Mouse (Mus musculus): ENCODE data around the gene Pcsk6. TPM values are rescaled to one million over a fixed set of nuclear protein-coding genes. Genes with fewer than 3 reads are reported as not detected.

The Pcsk6 gene
- polyA plus RNA-seq, 1 experiment = 4.6 TPM

DNA sequence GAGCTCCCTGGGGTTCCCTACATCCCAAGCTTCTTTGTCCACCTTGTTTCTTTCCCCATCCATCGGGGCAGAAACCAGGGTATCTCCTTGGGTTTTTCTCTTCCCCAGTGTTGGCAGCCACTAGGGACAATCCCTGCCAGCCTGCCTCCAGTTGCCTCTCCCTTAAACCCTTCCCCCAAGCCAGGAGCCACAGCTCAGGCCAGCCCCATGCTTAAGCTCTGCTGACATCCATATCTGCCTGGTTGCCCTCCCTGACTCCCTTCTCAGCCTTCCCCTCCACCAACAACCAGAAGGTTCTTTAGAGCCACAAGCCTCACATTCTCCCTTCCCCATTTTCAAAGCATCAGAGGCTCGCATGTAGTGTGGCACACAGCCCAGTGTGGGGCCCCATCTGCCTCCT lies 10.3 kb downstream of the Pcsk6 start:
- H3K27me3 ChIP-seq (ENCODE audit: control insufficient read depth, insufficient read depth, low read length) = no peaks in the 10 kb centered on the region
- no peak overlapping the region for H3K27ac ChIP-seq (ENCODE audit: control insufficient read depth, insufficient read depth, low read depth, low read length)
- TF ChIP-seq CTCF (IDR thresholded peaks at IDR 0.05; ENCODE audit: control insufficient read depth, insufficient read depth, insufficient replicate concordance, low read depth, low read length) (no peak), POLR2A (IDR thresholded peaks at IDR 0.05; ENCODE audit: control insufficient read depth, low read depth, low read length) (no peak)

DNA sequence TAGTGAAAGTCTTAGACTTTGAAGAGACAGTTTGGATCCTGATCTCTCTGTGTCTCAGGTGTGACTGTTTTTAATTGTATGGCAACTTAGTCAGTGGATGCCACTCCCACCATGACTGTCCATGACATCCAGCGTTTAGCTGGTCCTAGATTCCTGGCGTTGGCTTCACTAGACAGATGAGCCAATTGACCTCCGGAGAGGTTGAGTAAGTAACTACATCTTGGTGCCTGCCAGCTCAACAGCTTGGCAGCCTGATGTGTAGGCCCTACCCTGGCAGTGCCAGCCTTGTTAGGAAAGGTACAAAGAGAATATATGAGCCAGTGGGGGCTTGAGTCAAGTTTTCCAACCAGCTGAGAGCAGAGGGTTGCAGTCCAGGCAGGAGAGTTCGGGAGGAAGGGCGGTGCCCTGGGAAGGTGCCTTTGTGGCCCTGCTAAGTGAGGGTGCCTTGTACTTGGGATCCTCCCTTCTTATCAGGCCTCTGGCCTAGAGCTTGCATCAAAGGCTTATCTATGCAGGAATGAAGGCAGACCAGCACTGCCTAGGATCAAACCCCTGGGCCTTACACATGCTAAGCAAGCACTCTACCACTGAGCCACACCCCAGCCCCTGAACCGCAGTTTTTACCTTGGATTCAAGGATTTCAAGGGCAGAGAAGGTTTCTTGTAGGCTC lies 11.8 kb downstream of the Pcsk6 start:
- Histone ChIP-seq H3K27me3 (ENCODE audit: control insufficient read depth, insufficient read depth, low read length) (no peaks in the 10 kb centered on the region), H3K4me1 (ENCODE audit: control insufficient read depth, insufficient read depth, low read length) (no peaks in the 10 kb centered on the region), H3K36me3 (ENCODE audit: control insufficient read depth, insufficient read depth, low read length) (no peaks in the 10 kb centered on the region), H3K27ac (ENCODE audit: control insufficient read depth, insufficient read depth, low read depth, low read length) (no peak overlapping the region), H3K4me3 (ENCODE audit: control insufficient read depth, low read depth, low read length) (no peak overlapping the region)
- no peak for TF ChIP-seq CTCF (IDR thresholded peaks at IDR 0.05; ENCODE audit: control insufficient read depth, insufficient read depth, insufficient replicate concordance, low read depth, low read length)
- no peak for TF ChIP-seq POLR2A (IDR thresholded peaks at IDR 0.05; ENCODE audit: control insufficient read depth, low read depth, low read length)

More for the DNA sequence above, 10.3 kb downstream of the Pcsk6 start:
- no peaks in the 10 kb centered on the region for H3K4me1 ChIP-seq (ENCODE audit: control insufficient read depth, insufficient read depth, low read length)
- no peak overlapping the region for H3K4me3 ChIP-seq (ENCODE audit: control insufficient read depth, low read depth, low read length)
- H3K36me3 ChIP-seq (ENCODE audit: control insufficient read depth, insufficient read depth, low read length) = no peaks in the 10 kb centered on the region

DNA sequence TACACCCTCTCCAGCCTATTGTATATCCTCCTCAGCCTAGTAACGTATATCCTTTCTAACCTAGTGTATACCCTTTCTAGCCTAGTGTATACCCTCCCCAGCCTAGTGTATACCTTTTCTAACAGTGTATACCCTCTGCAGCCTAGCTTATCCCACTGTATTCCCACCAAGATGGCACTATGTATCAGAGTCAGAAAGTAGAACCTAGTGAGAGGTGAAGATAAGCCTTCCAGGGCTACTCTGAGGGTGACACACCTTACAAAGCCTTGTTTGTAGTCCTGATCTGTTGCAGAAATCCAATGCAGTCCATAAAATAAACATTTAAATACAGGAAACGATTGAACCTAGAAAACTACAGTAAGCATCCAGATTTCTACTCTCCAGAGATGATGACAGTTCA lies 12.4 kb downstream of the Pcsk6 start:
- TF ChIP-seq POLR2A (IDR thresholded peaks at IDR 0.05; ENCODE audit: control insufficient read depth, low read depth, low read length) (no peak), CTCF (IDR thresholded peaks at IDR 0.05; ENCODE audit: control insufficient read depth, insufficient read depth, insufficient replicate concordance, low read depth, low read length) (no peak)
- no peaks in the 10 kb centered on the region for H3K27me3 ChIP-seq (ENCODE audit: control insufficient read depth, insufficient read depth, low read length)
- H3K27ac ChIP-seq (ENCODE audit: control insufficient read depth, insufficient read depth, low read depth, low read length) = no peak overlapping the region
- no peaks in the 10 kb centered on the region for H3K36me3 ChIP-seq (ENCODE audit: control insufficient read depth, insufficient read depth, low read length)
- H3K4me1 ChIP-seq (ENCODE audit: control insufficient read depth, insufficient read depth, low read length) = no peaks in the 10 kb centered on the region
- no peak overlapping the region for H3K4me3 ChIP-seq (ENCODE audit: control insufficient read depth, low read depth, low read length)

DNA sequence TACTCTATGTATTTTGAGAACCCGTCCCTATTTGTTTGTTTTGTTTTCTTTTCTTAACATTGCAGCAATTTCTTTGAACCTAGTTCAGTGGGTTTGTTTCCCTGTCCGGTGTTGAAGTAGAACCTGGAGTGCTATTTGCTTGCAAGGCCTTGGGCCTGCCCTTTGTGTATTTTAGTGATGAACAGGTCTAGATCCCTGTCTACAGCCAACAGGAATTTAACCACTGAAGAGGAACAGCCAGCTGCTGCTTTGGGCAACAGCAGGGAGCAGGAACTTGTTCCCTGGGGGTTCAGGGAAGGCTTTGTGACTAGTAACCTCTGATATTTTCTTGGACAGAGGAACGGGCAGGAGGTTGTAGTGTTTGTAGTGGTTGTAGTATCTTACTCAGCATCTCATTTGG lies 15.1 kb downstream of the Pcsk6 start:
- H3K4me3 ChIP-seq (ENCODE audit: control insufficient read depth, low read depth, low read length) = no peak overlapping the region
- no peaks in the 10 kb centered on the region for H3K36me3 ChIP-seq (ENCODE audit: control insufficient read depth, insufficient read depth, low read length)
- H3K27me3 ChIP-seq (ENCODE audit: control insufficient read depth, insufficient read depth, low read length) = no peaks in the 10 kb centered on the region
- H3K4me1 ChIP-seq (ENCODE audit: control insufficient read depth, insufficient read depth, low read length) = no peaks in the 10 kb centered on the region
- H3K27ac ChIP-seq (ENCODE audit: control insufficient read depth, insufficient read depth, low read depth, low read length) = no peak overlapping the region
- TF ChIP-seq CTCF (IDR thresholded peaks at IDR 0.05; ENCODE audit: control insufficient read depth, insufficient read depth, insufficient replicate concordance, low read depth, low read length) = no peak
- no peak for TF ChIP-seq POLR2A (IDR thresholded peaks at IDR 0.05; ENCODE audit: control insufficient read depth, low read depth, low read length)

DNA sequence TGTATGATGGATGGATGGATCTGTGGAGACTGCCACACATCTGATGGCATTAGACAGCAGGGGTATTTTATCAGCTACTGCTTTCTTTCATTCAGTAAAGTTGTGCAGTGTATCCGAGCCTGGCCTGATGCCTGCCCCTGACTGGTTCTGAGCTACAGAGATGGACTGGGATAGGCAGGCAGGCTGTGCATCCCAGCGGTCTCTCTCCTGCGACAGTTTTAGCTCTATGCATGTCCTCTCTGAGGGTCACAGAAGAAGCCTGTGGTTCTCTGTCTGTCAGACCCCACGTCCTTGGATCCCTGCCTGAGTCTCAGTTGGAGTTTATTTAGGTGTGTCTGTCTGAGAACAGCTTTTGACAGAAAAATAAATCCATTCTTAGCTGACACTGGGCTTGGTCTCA lies 16.7 kb downstream of the Pcsk6 start:
- no peaks in the 10 kb centered on the region for H3K27me3 ChIP-seq (ENCODE audit: control insufficient read depth, insufficient read depth, low read length)
- H3K27ac ChIP-seq (ENCODE audit: control insufficient read depth, insufficient read depth, low read depth, low read length) = no peak overlapping the region
- no peak overlapping the region for H3K4me3 ChIP-seq (ENCODE audit: control insufficient read depth, low read depth, low read length)
- no peak for TF ChIP-seq POLR2A (IDR thresholded peaks at IDR 0.05; ENCODE audit: control insufficient read depth, low read depth, low read length)
- no peak for TF ChIP-seq CTCF (IDR thresholded peaks at IDR 0.05; ENCODE audit: control insufficient read depth, insufficient read depth, insufficient replicate concordance, low read depth, low read length)
- no peaks in the 10 kb centered on the region for H3K4me1 ChIP-seq (ENCODE audit: control insufficient read depth, insufficient read depth, low read length)
- H3K36me3 ChIP-seq (ENCODE audit: control insufficient read depth, insufficient read depth, low read length) = no peaks in the 10 kb centered on the region

DNA sequence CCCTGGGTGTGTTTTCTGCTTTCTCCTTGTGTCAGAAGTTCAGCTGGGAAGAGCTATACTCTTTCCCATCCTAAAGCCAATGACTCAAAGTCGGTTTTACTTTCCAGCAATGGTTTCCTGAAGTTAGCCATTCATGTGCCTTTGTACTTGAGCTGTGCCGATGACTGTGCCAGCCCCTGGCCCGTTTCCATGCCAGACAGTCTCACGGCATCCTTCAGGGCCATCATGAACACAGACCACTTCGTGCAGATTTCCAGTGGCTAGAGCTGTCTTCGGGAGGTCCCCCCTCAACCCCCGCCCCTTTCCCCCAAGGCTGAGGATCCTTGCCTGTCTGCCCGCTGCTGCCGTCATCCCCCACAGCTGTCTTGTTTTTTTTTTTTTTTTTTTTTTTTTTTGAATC lies 17.8 kb downstream of the Pcsk6 start:
- Histone ChIP-seq H3K27me3 (ENCODE audit: control insufficient read depth, insufficient read depth, low read length) (no peaks in the 10 kb centered on the region), H3K27ac (ENCODE audit: control insufficient read depth, insufficient read depth, low read depth, low read length) (no peak overlapping the region), H3K4me3 (ENCODE audit: control insufficient read depth, low read depth, low read length) (no peak overlapping the region), H3K36me3 (ENCODE audit: control insufficient read depth, insufficient read depth, low read length) (no peaks in the 10 kb centered on the region), H3K4me1 (ENCODE audit: control insufficient read depth, insufficient read depth, low read length) (no peaks in the 10 kb centered on the region)
- TF ChIP-seq CTCF (IDR thresholded peaks at IDR 0.05; ENCODE audit: control insufficient read depth, insufficient read depth, insufficient replicate concordance, low read depth, low read length) (no peak), POLR2A (IDR thresholded peaks at IDR 0.05; ENCODE audit: control insufficient read depth, low read depth, low read length) (no peak)

DNA sequence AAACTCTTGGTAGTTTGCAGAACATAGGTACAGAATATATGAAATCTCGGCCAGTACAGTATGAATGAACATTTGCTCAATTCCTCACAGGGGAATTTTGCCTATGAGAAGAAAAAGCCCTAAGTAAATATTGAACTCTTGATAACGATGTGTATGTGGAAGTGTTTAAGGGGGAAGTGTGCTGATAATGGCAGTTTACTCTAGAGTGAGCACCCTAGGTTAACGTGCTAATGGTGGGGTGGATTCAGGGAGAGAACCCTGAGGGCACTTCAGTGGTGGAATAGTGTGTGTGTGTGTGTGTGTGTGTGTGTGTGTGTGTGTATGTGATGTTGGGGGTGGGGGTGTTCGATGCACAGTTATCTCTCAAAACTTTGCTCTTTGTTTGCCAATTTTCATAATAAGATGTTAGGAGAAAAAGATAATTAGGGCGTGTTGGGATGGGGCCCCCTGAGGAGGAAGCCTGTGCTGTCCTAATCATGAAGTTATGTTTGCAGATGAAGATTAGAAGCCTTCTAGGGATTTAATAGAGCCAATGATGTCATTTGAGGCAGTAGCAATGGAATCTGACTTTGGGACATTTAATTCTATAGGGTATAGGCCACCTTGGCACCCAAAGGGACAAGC lies 19.2 kb downstream of the Pcsk6 start:
- no peaks in the 10 kb centered on the region for H3K27me3 ChIP-seq (ENCODE audit: control insufficient read depth, insufficient read depth, low read length)
- TF ChIP-seq CTCF (IDR thresholded peaks at IDR 0.05; ENCODE audit: control insufficient read depth, insufficient read depth, insufficient replicate concordance, low read depth, low read length) = no peak
- no peak for TF ChIP-seq POLR2A (IDR thresholded peaks at IDR 0.05; ENCODE audit: control insufficient read depth, low read depth, low read length)
- no peaks in the 10 kb centered on the region for H3K4me1 ChIP-seq (ENCODE audit: control insufficient read depth, insufficient read depth, low read length)
- H3K36me3 ChIP-seq (ENCODE audit: control insufficient read depth, insufficient read depth, low read length) = no peaks in the 10 kb centered on the region
- H3K4me3 ChIP-seq (ENCODE audit: control insufficient read depth, low read depth, low read length) = no peak overlapping the region
- no peak overlapping the region for H3K27ac ChIP-seq (ENCODE audit: control insufficient read depth, insufficient read depth, low read depth, low read length)

All from testis, adult 2 months (tissue).